Mouse (Mus musculus): ENCODE data around the gene Tsr3.
A peak's percentile ranks its signal among the peaks of the same experiment; 100 is the strongest.

The Tsr3 gene

DNA sequence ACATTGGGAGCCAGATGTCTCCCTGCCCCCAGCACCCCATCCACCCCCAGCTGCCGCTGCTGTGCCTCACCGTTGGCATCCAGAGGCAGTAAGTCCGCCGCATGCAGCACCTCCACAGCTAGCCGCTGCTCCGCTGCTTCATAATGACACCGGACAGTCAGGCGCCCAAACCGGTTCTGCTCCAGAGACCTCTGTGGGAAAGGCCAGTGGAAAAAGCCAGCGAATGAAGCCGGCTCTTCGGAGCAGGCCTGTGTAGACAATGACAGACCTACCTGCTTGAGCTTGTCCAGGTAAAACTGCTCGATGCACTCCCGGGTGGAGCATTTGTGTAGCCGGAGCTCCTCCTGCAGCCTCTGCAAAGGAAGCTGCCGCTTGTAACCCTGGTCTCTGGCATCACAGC lies 4.3 kb downstream of the Tsr3 start:
- no peak for DNase-seq

DNA sequence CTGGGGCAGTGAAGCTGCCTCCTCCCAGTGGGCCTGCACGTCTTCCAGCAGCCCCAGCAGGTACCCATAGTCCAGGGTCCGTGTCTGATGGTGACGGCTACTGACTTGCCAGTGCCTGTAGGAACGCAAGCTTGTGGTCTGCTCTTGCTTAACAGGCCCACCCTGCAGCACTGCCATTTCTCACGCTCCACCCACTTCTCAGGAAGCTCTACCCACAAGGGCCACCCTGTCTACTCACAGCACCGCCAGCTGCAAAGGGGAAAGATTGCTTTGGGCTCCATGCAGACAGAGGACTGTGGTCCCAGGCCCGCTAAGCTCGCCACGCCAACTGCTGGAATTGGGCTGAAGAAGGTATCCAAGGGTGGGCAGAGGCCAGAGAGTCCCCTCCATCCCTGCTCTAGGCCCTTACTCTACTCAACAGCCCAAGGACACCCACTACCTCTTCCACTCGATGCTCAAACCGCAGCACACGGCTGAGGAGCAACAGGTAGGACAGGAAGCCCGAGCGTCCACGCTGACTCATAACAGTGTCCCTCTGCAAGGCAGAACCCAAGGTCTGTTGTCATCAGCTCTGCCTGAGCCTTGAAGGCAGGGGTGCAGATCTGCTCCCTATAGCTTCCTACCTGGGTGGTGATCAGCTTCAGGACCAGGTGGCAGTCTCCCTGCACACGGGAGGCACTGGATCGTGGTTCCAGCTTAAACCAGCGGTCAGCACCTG lies 8.2 kb downstream of the Tsr3 start:
- DNase-seq: no peak

DNA sequence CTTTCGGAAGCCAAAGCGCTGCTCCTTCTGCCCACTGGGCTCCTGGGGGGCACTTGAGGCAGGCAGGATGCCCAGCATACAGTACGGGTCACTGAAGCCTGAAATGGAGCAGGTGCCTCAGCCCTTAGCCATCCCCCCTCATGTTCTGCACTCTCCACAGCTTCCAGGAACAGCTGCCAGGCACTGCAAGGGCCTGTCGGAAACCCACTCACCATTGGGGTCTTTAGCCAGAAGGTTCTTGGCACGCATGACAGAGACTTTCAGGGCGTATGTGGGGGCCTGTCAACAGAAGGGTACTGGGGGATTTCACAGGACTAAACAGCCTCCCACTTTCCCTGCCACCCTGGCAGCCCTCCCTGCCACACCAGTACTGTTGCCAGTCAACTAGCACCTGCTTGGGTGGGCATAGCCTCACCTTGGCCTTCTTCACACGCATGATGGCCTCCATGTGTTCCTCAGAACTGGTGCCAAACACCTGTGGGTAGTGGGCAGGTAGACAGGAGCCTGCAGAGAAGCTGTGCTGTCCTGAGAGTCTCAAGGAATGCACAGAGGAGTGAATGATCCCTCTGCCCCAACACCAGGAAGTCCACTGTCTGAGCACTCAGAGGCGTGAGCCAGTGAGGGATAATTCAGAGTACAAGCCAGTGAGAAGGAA lies 10.3 kb downstream of the Tsr3 start:
- DNase-seq: no peak

GRCm38 (mm10) chr17:25252643-25253042 lies 12.7 kb downstream of the Tsr3 start:
- no peak for DNase-seq

DNA sequence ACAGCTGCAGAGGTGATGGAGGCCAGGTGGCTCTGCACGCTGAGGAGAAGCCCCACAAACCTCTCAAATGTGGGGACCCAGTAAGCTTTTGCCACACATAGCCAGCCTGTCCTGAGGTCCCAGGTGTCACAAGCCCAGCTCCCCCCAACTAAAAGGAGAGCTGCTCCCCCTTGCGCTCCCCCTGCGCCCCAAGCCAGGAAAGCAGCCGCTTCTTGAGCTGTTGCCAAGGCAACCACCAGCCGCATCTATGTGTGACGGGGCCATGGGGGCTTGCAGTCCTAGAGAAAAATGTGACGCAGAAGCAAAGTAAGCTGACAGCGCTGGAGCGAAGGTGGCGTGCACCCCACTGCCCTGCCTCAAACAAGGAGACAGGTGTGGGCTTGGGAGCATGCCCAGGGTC lies 13.8 kb downstream of the Tsr3 start:
- DNase-seq: peak; percentile 53

- no peak for DNase-seq
Observed at GRCm38 (mm10) chr17:25255110-25255509, 15.1 kb downstream of the Tsr3 start.

DNA sequence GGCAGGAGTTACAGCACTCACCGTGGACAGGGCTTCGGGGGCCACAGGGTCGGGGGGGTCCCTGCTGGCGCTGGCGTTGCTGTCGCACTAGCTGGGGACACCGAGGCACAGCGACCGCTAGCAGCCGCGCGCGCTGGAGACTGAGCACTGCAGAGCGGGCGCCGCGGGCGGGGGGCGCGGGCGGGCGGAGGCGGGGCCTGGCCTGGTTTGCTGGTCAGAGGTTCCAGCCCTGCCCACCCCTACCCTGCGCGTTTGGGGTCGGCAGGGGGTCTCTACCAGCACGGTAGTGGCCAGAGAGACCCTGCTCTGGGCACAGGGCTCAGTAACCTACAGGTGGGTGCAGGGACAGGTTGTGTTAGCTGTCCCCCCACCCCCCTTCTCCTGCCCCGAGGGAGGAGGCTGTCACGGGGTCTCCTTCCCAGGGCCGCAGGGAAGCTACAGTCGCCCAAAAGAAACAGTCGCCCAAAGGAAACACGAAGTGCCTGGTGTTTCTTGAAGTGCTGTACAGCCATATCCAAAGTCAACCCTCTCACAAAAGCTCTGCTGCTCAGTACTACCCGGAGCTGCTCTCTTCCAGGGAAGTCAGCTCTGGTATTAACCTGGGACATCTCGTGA lies 16.3 kb downstream of the Tsr3 start, which contains the start of gene Baiap3:
Gene Baiap3, minus strand, starts transcription at position 225 of the 615 bp plus-strand sequence.
- peak; percentile 44 for DNase-seq

- no peak for DNase-seq
Observed at GRCm38 (mm10) chr17:25257804-25258261, 17.9 kb downstream of the Tsr3 start.

DNA sequence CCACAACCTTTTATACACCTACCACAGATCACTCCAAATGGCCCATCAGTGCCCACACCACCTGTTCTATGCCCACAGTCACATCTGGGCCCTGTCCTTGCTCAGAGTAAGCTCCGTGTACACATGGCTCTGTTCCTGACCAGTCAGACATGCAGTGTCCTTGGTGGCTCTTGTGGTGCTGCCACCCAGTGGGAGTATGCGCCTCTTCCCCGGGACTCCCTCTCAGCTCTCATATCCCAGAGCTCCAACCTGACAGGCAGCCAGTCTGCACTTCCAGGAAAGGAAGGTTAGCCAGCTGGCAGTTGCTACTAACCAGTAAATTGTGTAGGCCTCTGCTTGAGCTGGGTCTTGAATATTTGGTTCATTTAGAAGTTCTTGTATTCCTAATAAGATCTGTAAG lies 24.5 kb downstream of the Tsr3 start:
- no peak for DNase-seq

DNA sequence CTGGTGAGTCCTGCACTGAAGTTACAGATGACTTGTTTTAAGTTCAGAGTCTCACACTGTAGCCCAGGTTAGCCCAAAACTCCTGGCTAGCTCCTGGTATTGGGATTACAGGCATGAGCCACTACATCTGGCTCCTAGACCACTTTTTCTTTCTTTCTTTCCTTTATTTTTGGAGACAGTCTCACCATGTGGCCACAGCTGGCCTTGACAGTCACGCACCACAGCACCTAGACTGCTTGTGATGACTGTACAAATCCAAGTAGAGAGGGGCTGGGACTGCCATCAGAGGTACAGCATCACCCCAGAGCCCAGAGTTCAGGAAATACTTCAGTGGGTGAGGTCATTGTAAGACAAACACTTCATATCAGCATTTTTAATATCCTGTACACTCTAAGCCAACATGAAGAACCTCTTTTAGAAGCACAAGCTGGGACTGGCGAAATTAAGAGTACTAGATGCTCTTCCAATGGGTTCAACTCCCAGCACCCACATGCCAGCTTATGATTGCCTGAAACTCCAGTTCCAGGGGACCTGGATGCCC lies 30.9 kb downstream of the Tsr3 start:
- DNase-seq: no peak

DNA sequence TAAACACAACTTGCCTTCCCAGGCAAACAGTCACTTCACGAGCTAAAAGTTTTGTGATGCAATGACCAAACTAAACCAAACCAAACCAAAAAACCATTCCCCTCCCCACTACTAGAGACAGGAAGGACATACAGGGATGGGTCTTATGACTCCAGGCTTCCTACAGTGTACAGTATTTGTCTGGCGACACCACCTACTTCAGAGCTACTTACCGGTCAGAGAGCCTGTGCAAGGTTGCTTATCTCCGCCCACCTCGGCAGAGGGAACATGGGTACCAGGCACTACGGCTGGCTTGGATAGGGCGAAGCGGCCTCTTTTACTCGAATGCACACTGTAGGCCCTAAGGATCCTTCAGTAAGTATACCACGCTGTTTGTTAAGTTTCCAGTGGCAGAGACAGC lies 32.4 kb downstream of the Tsr3 start:
- no peak for DNase-seq

DNA sequence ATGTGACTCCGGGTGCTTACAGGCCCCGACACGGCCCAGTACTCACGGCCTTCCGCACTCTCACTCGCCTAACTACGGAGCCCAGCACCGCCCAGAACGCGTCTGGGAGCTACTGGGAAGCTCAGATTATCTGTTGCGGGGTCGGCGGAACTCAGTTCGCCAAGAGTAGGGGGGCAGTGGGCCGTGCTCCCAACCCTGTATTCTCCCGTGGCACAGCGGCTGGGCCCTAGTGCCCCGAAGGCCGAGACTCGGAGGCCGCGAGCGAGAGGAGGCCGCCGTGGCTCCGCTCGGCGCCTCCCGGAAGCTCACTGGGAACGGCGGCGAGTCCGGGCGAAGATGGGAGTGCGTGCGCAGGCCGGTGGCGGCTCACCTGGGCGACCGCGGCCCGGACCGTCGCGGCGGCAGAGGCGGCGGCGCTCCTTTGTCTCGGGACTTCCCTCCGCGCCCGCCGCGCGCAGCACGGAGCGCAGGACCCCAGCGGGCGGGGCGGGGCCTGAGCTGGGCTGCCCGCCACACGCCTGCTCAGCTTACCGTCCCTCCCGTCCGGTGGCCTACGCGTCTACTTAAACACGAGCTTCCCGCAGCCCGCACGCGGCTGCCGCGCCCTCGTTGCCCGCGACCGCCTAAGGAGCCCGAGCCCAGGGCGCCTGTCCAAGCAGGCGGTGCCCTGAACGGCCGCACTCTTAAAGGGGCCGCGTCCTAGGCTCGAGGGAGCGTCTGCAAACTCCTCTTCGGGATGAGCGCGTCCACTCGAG lies 33.2 kb downstream of the Tsr3 start:
- DNase-seq: peak; percentile 79

DNA sequence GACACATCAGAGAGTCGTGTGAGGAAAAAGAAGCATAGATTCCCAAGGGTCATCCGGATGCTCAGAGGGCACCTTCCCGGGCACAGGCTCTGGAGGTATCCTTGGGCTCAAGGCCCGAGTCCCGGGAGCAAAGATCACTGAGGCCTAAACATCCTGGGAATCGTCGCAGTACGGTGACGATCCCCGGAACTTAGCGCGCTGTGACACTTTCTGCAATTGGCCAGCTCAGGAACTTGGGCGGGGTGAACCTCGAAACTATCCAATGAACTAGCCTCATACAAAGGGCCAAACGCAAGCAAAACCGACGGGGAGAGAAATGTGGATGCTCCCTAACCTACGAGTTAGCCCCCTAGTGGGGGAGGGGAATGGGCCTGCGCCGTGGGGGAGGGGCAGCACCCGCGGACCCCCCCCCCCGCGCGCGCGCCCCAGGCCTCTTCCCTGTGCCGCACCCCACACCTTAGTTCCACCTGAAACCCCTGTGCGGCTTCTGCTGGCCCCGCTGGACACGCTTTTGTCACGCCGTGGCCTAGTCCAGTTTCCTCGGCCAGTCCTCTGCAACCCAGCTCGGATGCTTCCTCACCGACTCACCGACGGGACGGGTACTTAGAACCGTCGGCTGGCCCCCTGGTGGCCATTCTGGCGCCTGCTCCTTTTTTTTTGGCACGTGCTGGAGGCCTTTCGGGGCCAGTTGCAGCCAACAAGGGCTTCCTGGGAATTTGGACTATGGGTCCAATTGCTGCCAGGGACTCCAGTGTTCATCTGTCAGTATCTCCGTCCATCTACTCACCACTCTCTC lies 33.9 kb downstream of the Tsr3 start:
- peak; percentile 90 for DNase-seq

GRCm38 (mm10) chr17:25274571-25275346 lies 34.8 kb downstream of the Tsr3 start, which contains the start of gene Ube2i:
Gene Ube2i, minus strand, starts transcription at chr17:25274622.
- DNase-seq: no peak

- no peak for DNase-seq
Observed at GRCm38 (mm10) chr17:25275833-25276232, 35.9 kb downstream of the Tsr3 start.

DNA sequence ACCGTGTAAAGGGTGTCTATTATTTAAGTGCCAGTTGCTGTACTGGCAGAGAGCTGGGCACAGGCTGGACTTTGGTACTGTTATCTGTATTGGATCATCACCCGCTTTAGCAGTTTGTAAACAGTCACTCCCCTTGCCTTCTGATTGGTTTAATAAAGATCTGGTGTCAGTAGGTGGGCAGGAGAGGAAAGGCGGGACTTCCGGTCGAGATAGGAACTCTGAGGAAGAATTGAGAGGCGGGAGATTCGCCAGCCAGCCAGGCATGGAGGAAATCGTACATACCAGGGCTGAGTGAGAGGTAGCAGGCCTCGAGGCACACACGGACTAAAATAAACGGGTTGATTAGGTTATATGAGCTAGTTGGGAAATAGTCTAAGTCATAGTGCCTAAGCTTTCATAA lies 42.2 kb downstream of the Tsr3 start:
- no peak for DNase-seq

- DNase-seq: peak; percentile 53
Observed at GRCm38 (mm10) chr17:25285033-25285432, 45.1 kb downstream of the Tsr3 start.

GRCm38 (mm10) chr17:25288842-25289241 lies 48.9 kb downstream of the Tsr3 start:
- peak; percentile 53 for DNase-seq

DNA sequence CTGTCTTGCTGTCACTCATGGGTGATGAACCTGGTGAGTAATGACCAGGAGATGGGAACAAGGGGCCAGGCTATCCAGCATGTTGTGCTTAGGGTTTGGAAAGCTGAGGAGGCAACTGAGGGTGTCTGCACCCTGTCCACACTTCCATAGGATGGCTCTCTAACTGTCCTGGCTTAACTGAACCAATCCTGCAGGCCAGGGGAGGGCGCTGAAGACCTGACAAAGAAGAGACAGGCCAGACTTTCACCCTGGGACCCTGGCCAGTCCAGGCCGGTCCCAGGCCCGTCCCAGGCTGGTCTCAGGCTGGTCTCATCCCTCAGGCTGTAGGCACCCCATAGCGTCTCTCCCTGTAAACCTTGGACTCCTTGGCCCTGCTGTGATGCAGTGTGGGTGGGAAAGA lies 50.4 kb downstream of the Tsr3 start:
- DNase-seq: no peak
